Mouse (Mus musculus) hindbrain, embryonic 16.5 days (tissue): ENCODE measurements around the gene 4930503E14Rik. TPM values are rescaled to one million over a fixed set of nuclear protein-coding genes. Genes with fewer than 3 reads are reported as not detected.
"Not testable (repeated sequence)": the region's sequence is repeated elsewhere in the genome, so short reads cannot be mapped to it uniquely, and the experiment has no call there.

Experiments
- ATAC-seq: fragments of 200-750 bp; cut with Nextera tagmentation; 2 replicates; pipeline ENCODE4 v1.8.0; 2017; ENCODE audit warnings: moderate TSS enrichment, moderate library complexity
- H3K27ac ChIP-seq: fragments of 300-500 bp; sonication (generic); 2 replicates; pipeline ENCODE4 v1.5.1; 2014; ENCODE audit warnings: low read depth, mild to moderate bottlenecking, control low read depth, low read length, moderate library complexity
- H3K27me3 ChIP-seq: fragments of 300-500 bp; sonication (generic); replicated peaks from 2 replicates; pipeline ENCODE4 v1.6.1; 2014; ENCODE audit warnings: low read length; ENCODE audit not compliant: control insufficient read depth, insufficient read depth
- H3K36me3 ChIP-seq: fragments of 300-500 bp; sonication (generic); 2 replicates; pipeline ENCODE4 v1.6.1; 2014; ENCODE audit warnings: mild to moderate bottlenecking, low read length, moderate library complexity, mixed read lengths; ENCODE audit not compliant: control insufficient read depth, insufficient read depth
- H3K4me1 ChIP-seq: fragments of 300-500 bp; sonication (generic); 2 replicates; pipeline ENCODE4 v1.6.1; 2014; ENCODE audit warnings: low read depth, low read length; ENCODE audit not compliant: control insufficient read depth, insufficient read depth
- H3K4me2 ChIP-seq: fragments of 300-500 bp; sonication (generic); 2 replicates; pipeline ENCODE4 v1.6.1; 2014; ENCODE audit warnings: mild to moderate bottlenecking, low read length, control low read depth, moderate library complexity
- H3K4me3 ChIP-seq: fragments of 300-500 bp; sonication (generic); 2 replicates; pipeline ENCODE4 v1.5.1; 2014; ENCODE audit warnings: mild to moderate bottlenecking, low read length, control low read depth, moderate library complexity
- H3K9ac ChIP-seq: fragments of 300-500 bp; sonication (generic); 2 replicates; pipeline ENCODE4 v1.6.1; 2014; ENCODE audit warnings: low read depth, mild to moderate bottlenecking, control low read depth, low read length, moderate library complexity
- H3K9me3 ChIP-seq: fragments of 300-500 bp; sonication (generic); 2 replicates; pipeline ENCODE4 v1.6.1; 2014; ENCODE audit warnings: mild to moderate bottlenecking, low read length, moderate library complexity; ENCODE audit not compliant: control insufficient read depth
- WGBS: fragments of 180-500 bp; shearing (Covaris S2); extraction: QIAGEN DNeasy Blood & Tissue Kit; methylation state at CpG from one replicate; pipeline ENCODE4 v1.1.7; 2014; 5-methylcytosine and 5-hydroxymethylcytosine counted together
- polyA plus RNA-seq: library from polyadenylated mRNA; unstranded; fragments of >200 nt; fragmentation: Nextera tagmentation; extraction: Ambion mirVana; gene quantifications from 2 replicates; pipeline ENCODE4 v1.2.1, GENCODE M21; 2015

The 4930503E14Rik gene
- not detected in 2 replicates for polyA plus RNA-seq

DNA sequence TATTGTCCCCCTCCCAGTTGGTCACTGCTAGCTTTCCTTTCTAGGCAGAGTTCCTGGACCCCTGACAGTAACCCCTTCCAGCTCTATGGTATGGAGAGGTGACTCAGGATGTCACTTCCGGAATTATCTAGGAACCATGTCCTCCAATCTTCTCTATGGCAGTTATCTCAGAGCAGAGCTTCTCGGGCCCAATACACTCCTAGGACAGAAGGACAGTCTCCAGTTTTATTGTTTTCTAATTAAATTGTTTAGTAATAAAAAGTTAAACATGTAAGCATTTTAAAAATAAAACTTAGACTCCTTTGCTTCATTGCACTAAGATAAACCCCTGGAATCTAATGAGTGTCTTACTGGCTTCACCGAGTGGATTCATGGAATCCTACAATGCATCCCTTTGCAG lies at the start of gene 4930503E14Rik:
Gene 4930503E14Rik, minus strand, starts transcription at position 101 of the 400 bp plus-strand sequence.
- H3K4me1 ChIP-seq, H3K9ac ChIP-seq, H3K4me2 ChIP-seq, H3K27me3 ChIP-seq, H3K36me3 ChIP-seq, H3K4me3 ChIP-seq, H3K27ac ChIP-seq, ATAC-seq, H3K9me3 ChIP-seq: not testable (repeated sequence)
- WGBS = 93% methylated on average over 3 of the region's 3 CpGs

DNA sequence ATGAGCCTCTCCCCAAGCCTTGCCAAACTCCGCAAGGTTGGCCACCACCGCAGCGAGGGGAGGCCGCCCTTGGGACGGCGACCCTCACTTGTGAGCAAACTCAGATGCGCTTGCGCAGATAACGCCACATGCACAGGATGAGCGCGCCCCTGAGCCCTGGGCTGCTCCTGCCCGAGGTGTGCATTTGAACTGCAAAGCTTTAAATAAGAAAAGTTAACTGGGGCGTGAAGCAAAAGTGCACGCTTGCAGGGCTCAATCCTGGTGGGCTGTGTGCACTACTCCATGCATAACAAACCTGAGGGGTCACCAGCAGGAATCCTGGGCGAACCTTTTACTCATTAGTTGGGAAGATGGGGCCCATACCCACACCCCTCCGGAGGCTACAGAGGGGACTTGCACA lies 35.0 kb upstream of the 4930503E14Rik start:
- ATAC-seq = no peak
- H3K9ac ChIP-seq = no peak overlapping the region
- no peaks in the 10 kb centered on the region for H3K4me1 ChIP-seq
- H3K27ac ChIP-seq = no peak overlapping the region
- H3K27me3 ChIP-seq = no peaks in the 10 kb centered on the region
- 90% methylated on average over 16 of the region's 16 CpGs for WGBS
- H3K9me3 ChIP-seq = no peaks in the 10 kb centered on the region
- H3K36me3 ChIP-seq = no peaks in the 10 kb centered on the region
- no peak overlapping the region for H3K4me2 ChIP-seq
- H3K4me3 ChIP-seq = no peak overlapping the region

DNA sequence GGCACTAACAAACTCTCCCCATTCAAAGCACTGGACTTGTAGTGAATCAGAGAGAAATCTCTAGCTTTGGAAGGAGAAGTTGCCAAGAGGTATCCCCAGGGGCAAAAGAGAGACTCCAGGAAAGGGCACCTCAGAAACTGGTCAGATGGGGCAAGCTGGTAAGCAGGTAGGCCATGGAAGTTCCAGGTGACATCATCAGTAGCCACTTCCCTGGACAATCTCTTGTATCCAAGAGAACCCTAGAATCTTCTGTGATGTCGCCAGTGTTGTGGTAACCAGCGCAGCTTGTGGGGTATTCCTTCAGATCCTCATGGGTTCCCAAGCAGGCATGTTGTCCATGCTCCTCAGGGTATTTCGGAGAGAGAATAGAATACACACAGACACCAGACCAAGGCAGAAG lies 15.7 kb downstream of the 4930503E14Rik start, which contains the start of gene Gm8212:
Gene Gm8212, plus strand, starts transcription at position 301 of the 400 bp plus-strand sequence.
- not testable (repeated sequence) for H3K27ac ChIP-seq, H3K36me3 ChIP-seq, H3K27me3 ChIP-seq, H3K4me3 ChIP-seq, H3K4me2 ChIP-seq, ATAC-seq, H3K9me3 ChIP-seq, H3K9ac ChIP-seq, H3K4me1 ChIP-seq
- 100% methylated on average over 1 of the region's 3 CpGs for WGBS

DNA sequence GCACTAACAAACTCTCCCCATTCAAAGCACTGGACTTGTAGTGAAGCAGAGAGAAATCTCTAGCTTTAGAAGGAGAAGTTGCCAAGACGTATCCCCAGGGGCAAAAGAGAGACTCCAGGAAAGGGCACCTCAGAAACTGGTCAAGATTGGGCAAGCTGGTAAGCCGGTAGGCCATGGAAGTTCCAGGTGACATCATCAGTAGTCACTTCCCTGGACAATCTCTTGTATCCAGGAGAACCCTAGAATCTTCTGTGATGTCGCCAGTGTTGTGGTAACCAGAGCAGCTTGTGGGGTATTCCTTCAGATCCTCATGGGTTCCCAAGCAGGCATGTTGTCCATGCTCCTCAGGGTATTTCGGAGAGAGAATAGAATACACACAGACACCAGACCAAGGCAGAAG lies 89.5 kb downstream of the 4930503E14Rik start, which contains the start of gene Gm3327:
Gene Gm3327, plus strand, starts transcription at position 301 of the 400 bp plus-strand sequence.
- not testable (repeated sequence) for H3K9me3 ChIP-seq, H3K27ac ChIP-seq, ATAC-seq, H3K4me1 ChIP-seq, H3K4me2 ChIP-seq, H3K27me3 ChIP-seq, H3K4me3 ChIP-seq, H3K9ac ChIP-seq, H3K36me3 ChIP-seq
- WGBS = 92% methylated on average over 3 of the region's 4 CpGs

Other genes starting within 250 kb of the 4930503E14Rik start
- gene Ang6, start 211.0 kb downstream of the 4930503E14Rik start, polyA plus RNA-seq = not detected in 2 replicates
- not detected in 2 replicates for gene Ear2, start 110.6 kb downstream of the 4930503E14Rik start, polyA plus RNA-seq
- gene Gm3327, start 89.4 kb downstream of the 4930503E14Rik start, polyA plus RNA-seq = not detected in 2 replicates
- not detected in 2 replicates for gene Gm8212, start 15.6 kb downstream of the 4930503E14Rik start, polyA plus RNA-seq
- not detected in 2 replicates for gene Gm8220, start 72.3 kb upstream of the 4930503E14Rik start, polyA plus RNA-seq
- not detected in 2 replicates for gene Gm5930, start 125.3 kb upstream of the 4930503E14Rik start, polyA plus RNA-seq
- gene Gm8229, start 152.1 kb upstream of the 4930503E14Rik start, polyA plus RNA-seq = not detected in 2 replicates
- gene Gm3371, start 197.4 kb upstream of the 4930503E14Rik start, polyA plus RNA-seq = not detected in 2 replicates
- not detected in 2 replicates for gene Gm8232, start 220.4 kb upstream of the 4930503E14Rik start, polyA plus RNA-seq